Mouse (Mus musculus) left cerebral cortex, postnatal 4 days (tissue): ENCODE measurements at regions not wholly inside any gene's neighbourhood (a gene's known extent, or its start where the extent isn't known, plus 50 kb on each side); places are given as distances from the start of the nearest gene placed in this dataset.

Source experiments
- DNase-seq: peaks from one replicate; pipeline ENCODE4 v3.0.0-alpha.2; 2022
- intact Hi-C: fragments of 180-260 bp; cut with DNase I; formaldehyde crosslinking; loops from one replicate; pipeline ENCODE4 v1.15.1; 2025

DNA sequence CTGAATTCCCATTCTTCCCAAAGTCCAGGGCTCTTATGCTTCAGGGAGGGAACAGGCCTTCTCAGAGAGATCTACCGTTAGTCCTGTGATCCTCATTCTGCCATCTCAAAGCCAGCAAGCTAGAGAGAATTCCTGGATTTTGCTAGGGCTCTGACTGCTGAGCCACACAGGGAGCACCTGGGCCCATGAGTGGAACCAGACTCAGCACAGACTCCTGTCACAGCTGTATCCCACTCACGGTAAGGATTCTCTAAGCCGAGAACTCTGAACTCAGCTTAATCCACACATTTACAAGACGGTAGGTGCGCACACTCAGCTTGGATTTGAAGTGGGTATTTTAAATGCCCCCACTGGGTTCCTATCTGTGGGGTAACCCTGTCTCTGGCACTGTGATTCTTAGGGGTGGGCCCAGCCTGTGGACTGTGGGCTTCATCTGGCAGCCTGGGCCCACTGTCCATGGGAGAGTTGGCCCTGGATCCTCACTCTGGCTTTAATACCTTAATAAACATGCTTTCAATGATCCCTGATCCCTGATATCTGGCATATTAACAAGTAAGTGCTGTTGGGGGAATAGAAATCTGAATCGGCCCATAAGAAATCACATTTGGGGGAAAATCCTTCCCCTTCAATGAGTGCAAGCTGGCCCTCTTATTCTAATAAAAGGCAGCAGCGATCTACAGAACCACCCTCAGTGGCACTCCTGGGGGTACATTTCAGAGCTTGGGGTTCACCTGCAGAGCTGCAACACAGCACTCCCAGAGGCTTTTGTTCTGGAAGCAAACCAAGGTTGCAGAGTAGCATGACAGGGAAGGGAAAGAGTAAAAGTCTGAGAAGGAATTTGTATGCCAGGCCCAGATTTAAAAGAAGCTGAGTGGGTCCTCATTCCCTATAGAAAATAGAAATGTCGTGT lies 491.5 kb upstream of the Mgmt start:
- DNase-seq: no peak
- intact Hi-C loops: no loop called here

DNA sequence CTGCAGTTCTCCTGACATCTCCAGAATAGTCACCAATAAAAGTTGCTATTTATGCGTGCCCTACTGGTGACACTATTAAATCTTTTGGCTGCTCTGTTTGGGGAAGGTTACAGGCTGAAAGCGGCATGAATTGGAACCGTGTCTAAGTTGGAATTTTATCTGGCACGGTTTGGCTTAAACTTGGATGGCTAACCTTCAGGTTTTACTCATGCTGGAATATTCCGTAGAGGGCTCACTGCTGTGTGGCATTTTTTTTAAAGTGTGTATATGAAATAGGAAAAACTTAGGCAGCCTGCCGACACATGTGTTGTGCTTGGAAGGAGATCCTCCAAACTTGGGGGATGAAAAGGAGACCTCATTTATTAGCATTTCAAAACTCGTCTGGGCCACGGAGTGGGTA lies 489.0 kb upstream of the Mgmt start:
- DNase-seq: no peak
- intact Hi-C loops: no loop called here

DNA sequence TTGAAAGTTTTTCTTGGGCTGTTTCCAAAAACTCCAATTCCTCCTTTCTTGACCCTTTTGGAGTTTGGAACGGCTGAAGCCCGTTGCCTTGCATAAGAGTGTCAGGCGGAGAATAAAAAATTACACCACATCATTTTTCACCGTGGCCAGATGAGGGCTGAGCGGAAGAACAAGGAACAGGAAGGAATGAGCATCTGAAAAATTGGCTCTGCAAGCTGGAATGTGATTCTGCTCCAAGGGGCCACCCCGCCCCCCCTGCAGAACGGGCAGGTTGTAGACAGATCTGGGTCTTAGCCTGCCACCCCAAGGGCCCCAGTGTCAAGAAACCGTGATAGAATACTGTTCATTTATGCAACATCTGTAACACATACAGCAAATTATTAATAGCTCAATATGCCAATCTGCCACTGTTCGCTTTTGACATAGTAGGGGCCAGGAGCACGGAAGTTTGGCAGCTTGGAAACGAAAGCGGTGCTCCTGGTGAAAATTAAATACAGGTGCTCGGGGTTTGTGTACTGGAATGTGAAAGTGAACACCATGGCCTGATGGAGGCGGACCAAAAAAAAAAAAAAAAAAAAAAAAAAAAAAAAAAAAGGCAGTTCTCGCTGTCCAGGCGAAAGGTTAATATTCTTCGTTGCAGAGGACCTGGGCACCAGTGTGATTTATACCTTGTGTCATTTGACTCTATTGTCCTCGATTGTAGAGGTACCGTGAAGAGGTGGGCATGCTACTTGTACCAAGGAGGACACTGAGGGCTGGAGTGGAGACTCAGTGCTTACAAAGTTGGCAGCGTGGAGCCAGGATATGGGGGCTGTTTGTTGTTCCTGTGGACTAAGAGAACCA lies 487.9 kb upstream of the Mgmt start:
- no peak for DNase-seq
- intact Hi-C loops: no loop called here

DNA sequence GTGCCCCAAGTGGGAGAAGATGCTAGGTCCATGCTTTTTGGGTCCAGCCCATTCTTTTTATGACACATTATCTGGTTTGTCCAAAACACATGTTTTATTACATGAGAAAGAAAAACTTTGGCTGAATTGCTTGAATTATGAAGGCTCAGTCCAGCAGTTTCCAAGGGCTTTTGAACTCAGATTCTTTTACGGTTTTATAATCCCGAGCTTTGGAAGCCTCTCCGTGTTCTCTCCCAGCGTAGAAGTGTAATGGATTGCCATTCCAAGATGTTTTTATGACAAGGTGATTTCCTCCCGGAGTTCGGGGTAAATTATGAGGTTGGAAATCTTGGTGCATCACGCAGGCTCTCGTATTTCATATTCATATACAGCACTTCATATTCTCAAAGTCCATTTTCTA lies 479.6 kb upstream of the Mgmt start:
- no peak for DNase-seq
- intact Hi-C loops: no loop called here

DNA sequence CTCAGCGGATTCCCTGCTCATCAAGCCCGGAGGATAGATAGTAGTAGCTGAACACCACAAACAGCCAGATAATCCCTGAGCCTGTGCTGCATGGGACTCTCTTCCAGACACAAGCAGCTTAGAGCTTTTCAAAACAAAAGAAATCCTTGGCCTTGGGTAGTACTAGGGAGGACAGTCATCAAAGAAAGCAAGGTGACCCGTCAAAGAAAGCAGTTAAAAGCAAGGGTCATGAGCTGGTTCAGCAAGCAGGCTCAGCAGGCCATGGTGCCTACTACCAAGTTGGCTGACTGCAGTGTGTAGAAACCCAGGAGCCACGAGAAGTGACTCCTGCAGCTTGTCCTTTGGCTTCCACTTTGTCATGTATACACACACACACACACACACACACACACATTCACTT lies 477.1 kb upstream of the Mgmt start:
- intact Hi-C loops: no loop called here
- DNase-seq: no peak

DNA sequence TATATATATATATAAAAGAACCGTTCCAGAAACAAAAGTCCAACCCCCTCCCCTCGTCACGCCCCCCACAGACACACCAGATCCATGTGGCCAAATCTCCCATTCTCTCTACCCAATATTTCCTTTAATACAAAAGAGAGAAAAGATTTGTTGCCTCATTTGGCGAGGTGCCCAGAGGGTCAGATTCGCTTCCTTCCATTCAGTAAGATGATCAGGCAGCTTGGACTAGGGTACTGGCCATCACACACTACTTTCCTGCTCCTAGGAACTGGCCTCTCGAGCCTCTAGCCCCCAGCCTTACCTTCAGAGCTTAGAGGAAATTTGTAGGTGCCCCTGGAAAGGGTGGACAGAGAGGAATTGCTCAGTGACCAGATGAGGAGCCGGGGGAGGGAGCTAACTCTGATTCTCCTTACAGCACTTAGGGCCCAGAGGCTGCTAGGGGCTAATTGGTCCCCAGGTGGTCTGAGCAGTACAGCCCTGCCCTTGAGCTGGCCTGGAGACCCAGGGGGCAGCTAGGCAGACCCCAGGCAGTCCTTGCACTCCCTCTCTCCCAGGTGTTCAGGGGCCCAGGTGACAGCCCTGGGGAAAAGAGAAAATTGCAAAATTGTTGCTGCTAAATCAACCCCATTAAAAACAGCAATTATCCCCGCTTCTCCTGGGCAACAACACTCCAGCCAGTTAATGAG lies 470.4 kb upstream of the Mgmt start:
- DNase-seq: peak; percentile 16
- intact Hi-C loops: no loop called here

DNA sequence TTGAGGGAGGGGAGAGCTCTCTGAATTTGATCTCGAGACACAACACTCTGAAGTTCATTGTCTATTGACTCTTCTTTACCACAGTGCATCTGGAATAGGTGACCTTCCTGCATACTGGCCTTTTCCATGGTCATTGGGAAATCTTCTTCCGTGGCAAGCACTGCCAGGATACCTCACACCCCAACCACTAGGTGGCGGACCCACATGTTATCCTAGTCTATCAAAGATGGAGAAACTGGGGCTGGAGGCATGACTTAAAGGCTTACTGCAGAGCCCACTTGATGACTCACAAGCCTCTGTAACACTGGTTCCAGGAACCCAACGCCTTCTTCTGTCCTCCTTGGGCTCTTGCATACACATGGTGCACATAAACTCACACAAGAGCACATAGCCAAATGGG lies 467.2 kb upstream of the Mgmt start:
- intact Hi-C loops: no loop called here
- DNase-seq: no peak

DNA sequence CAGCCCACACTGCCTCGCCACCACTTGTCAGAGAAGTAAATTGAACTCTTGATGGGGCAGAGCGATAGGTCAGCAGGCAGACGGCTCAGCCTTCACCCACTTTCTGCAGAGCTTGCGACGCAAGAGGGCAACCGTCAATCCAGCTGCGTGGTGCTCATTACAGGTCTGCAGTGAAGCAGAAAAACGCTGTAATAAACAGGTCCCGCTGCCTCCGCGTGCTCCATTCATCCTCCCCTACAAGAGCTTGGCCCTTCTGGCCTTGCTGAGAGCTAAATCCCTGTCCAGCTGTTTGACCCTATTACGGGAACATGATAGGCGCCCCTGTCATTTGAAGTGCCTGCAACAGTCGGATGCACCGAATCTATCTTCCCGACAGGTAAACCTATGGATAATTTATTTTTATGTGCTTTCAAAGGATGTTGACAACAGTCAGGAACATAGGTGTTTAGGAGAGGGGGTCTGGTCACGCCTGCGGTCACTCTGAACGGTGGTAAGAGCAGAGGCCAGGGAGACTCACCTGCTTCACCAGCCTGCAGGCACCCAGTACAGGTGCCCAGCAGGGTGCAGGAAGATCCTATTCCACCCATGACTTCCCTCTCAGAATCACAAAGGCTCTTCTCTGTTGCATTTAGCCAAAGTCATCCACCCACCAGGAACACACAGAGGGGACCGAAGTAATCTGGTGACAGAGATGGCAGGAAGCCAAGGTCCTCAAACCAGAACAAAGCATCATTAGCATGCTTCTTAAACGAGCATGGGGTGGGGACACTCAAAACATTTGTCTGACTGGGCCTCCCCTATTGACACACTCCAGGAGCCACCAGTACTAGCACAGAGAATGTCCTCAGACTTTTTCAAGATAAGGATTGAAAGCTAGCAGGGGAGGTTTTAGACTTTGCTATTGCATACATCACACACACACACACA lies 464.1 kb upstream of the Mgmt start:
- intact Hi-C loops: no loop called here
- no peak for DNase-seq

DNA sequence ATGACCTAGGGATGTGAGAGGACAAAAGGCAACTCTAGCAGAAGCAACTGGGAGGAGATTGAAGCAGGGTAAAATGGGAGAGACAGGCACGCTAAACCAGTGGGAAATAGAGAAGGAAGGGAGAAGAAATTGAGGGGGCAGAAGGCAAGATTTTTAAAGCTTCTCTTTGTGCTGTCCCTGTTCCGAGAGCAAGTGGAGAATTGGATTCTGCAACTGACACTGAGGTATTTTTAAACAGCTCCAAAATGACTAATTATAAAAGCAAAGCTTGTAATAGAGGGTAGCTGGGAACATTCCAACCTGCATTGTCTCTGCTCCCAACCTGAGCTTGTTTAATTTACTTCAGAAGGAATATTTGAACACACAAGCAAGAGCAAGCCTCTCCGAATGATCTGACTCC lies 460.7 kb upstream of the Mgmt start:
- DNase-seq: no peak
- intact Hi-C loops: no loop called here

DNA sequence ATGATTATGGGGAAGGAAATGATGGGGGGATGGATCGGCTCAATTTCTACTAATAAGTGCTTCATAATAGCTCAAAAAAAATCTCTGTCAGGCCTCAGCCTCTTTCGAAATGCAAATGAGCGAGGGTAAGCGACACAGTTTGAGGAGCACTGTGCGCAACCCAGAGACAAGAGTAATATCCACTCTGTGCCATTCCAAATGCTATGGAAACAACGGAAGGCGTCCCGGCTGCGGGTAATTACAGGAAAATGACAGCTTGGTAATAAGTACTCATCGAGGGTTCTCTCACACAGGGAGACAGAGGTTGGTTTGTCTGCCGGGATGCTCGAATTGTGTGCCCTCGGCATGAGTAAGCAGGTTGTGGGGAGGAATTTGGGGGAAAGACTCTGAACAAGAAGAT lies 459.9 kb upstream of the Mgmt start:
- DNase-seq: no peak
- intact Hi-C loops: no loop called here

DNA sequence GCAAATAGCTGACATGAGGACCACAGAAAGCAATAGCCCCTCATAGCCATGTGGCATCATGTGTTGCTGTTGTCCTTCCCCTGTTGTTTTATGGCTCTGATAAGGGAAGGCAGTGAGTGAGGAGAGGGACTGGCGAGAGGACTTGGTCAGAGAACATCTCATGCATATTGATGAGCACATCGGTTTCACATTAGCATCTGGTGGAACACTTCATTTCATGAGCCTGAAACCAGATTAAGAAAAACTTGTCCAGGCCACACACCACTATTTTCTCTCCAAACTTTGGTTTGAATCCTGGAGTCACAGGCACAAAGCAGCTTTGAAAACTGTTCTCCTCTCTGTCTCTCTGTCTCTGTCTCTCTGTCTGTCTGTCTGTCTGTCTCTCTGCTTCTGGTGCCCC lies 451.0 kb upstream of the Mgmt start:
- intact Hi-C loops: no loop called here
- DNase-seq: no peak

DNA sequence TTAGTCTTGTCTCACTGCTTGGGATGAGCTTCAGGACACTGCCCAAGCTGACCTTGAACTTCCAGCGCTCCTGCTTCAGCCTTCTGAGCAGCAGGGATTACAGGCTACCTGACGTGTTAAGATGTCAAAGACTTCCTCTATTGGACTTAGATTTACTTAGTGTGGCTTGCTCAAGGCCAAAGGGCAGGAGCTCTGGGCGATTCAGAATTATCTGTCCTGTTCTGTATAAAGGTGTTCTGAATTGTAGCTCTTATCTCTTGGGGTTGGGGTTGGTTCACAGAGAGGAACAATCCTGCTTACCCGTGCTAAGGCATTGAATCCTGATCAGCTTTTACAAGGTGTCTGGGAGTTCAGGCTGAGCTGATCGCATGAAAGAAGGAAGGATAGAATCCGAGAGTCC lies 449.3 kb upstream of the Mgmt start:
- DNase-seq: no peak
- intact Hi-C loops: no loop called here

DNA sequence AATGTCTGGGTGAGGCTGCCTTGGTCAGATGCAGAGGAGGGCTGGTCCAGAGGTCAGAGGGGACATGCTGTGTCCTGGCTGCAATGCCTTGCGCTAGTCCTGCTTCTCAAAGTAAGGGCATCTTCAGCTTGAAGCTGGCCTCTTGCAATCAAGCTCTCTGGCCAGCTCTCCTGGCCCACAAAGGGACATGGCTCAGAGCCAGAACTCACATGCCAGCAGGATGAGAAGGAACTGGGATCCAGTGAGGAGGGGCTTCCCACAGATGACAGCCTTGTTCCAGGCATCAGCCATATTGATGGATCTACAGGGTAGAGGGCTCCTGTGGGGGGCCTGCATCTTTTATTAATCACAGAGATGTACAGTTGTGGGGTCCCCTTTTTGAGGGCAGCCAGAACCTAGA lies 445.1 kb upstream of the Mgmt start:
- peak; percentile 82 for DNase-seq
- intact Hi-C loops: no loop called here

DNA sequence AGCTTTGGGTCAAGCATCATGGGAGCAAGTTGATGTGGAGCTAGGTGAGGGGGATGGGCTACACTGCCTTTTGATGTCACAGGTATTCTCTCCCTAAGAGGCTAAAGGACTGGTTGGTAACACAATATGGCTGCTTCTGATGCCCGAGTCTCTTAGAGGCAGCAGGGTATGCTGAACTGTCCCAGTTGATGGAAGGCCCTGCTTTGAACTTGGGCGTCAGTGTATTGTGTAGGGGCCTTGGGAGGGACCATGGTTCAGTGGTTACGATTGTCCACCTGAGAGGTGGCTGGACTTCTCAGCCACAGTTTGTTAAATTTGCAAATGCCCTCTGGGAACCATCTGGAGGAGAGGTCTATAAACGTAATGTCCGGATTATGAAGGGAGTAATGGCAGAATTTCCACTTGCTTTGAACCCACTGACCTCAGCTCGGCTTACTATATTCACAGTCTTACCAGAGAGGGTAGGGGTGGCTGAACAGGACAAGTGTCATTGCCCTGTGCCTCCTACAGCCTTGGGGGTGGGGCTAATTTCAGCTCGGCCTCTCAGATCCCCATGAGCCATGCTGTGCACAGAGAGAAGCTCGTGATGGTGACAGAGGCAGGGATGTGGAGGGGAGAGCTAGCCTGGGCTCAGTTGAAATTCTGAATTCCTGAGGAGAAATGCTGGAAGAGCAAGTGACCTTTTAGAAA lies 442.6 kb upstream of the Mgmt start:
- DNase-seq: no peak
- intact Hi-C loops: no loop called here

DNA sequence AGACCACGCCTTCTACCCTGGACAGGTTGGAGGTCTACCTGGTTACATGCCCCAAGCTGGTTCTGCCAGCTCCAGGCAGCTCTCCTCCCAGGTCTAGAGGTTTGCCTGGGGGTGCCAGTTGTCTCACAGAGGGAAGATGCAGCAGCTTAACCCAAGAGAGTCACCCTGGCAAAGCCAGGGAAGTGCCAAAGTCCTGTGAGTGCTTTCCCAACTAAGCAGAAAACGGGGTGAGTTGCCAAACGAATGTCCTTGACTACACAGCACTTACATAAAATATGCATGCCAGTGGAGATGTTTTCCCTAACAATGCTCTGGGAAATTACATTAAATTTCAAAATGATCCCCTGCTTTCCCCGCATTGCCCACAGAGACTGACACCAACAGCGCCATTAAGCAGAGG lies 441.9 kb upstream of the Mgmt start:
- intact Hi-C loops: no loop called here
- no peak for DNase-seq

DNA sequence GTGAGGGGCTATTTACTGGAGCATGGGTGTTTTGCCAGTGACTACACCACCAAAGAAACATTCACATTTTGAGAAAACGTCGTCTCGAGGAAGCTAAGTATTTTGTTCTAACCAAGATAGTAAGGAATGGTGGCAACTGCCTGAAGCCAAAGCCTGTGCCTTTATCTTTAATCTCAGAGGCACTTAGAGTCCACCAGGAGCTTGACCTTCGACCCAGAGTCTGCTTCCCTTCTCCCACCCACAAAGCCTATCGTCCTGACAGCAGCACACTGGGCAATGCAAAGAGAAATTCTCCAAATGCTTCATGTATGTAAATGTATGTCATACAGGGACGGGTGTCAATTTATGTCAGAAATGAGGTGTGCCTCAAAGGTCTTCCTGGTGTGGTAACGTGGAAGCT lies 437.2 kb upstream of the Mgmt start:
- intact Hi-C loops: no loop called here
- no peak for DNase-seq

DNA sequence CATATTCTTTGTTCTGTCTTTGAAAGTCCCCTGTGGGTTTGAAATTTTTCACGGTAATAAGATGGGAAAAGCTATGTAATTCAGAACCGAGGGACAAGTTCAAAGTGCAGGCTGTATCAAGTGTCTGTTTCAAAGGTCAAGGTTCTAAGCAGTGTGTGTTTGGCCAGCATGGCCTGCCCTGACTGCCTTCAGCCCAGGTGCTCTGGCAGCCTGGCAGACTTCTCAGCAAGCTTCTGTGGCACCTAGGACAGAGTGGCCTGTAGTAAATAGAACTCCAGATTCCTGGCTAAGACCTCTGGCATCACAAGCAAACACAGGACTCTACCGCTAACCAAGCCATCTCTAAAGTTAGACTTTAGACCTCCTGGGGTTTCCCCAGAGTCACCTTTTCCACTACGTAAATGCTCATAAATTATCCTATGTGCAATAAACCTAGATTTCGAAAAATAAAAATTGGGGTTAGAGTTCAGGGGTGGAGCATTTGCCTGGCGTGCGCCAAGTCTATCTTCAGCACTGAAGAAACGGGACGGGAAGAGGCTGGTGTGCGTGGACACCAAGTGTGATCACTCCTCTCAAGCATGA lies 436.5 kb upstream of the Mgmt start:
- no peak for DNase-seq
- intact Hi-C loops: no loop called here

DNA sequence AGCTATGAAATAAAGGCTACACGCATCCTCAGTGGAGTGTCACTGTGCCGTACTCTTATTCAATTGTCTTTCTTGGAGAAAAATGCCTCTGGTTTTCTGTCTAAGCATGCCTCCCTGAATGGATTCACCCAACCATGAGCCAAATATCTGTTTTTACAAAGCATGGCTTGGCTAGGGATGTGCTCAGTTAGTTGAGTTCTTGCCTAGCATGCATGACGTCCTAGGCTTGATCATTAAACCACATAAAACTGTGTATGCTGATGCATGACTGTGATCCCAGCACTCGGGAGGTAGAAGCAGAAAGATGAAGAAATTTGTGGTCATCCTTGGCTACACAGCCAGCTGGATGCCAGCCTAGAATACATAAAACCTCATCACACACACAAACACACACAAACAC lies 417.3 kb upstream of the Mgmt start:
- intact Hi-C loops: no loop called here
- DNase-seq: no peak

DNA sequence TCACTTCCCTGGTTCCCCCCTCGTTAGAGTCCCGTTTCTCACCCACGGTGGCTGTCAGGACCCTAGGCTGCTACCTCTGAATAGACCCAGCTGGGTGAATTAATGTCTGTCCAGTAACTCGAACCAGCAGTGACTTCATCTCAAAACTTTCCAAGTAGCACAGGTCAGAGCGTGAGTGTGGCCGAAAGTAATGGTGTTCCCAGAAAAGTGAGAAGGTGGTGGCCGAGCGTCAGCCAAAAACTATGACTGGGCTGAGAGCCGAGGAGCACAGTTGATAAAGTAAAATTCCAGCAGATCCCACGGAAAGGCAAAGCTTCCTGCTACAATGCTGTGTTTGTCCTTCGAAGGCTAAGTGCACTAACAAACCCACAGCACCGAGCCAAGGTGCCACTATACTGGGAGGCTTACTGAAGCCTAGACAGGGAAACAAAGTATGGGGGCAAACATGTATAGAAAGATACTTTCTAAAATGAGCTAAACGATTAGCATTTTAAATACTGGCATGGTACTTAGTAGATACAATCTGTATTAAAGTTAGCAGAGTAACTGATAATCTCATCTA lies 413.7 kb upstream of the Mgmt start:
- intact Hi-C loops: no loop called here
- no peak for DNase-seq
